Mouse (Mus musculus): Measurements from ENCODE around the gene Cyp11a1. TPM values are rescaled to one million over a fixed set of nuclear protein-coding genes. Genes with fewer than 3 reads are reported as not detected.

Cyp11a1 gene
- polyA plus RNA-seq, 1 experiment = 0.67 TPM

DNA sequence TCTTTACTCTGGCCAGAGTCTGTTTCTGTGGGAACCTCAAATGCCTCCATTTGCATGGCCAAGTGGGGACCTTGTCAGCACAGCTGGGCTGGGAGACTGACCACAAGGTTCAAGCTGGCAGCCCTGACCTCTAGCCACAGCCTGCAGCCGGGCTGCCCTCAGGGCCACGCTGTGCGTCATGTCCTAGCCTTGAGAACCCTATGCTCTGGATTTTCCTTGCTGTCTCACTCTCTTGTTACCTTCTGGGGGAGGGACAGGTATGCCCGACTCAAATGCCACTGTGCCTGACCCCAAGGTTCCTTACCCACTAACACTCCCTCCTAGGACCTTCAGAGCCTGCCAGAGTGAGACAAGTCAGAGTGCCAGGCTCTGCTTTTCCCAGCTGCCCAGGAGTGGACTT lies 30.8 kb downstream of the Cyp11a1 start:
- no peak for DNase-seq (ENCODE audit: low read depth in 1 of 2, low spot score in 2 of 2)
- Histone ChIP-seq H3K36me3 (ENCODE audit: control insufficient read depth, insufficient read depth, low read length) (no peaks in the 10 kb centered on the region), H3K4me1 (ENCODE audit: control insufficient read depth, insufficient read depth, insufficient read length) (no peaks in the 10 kb centered on the region), H3K27me3 (ENCODE audit: control insufficient read depth, insufficient read depth, low read length) (no peaks in the 10 kb centered on the region), H3K4me3 (ENCODE audit: extremely low read depth, insufficient read depth, insufficient read length) (no peak overlapping the region), H3K27ac (ENCODE audit: insufficient read depth, low read length) (no peak overlapping the region)
- TF ChIP-seq POLR2A (IDR thresholded peaks at IDR 0.05; ENCODE audit: low read depth, low read length) (no peak), CTCF (IDR thresholded peaks at IDR 0.05; ENCODE audit: extremely low read depth, insufficient read depth, insufficient read length, insufficient replicate concordance) (no peak)
- WGBS = 79% methylated on average over 4 of the region's 4 CpGs

GRCm38 (mm10) chr9:58038500-58039168 lies 32.4 kb downstream of the Cyp11a1 start:
- Histone ChIP-seq H3K27ac (ENCODE audit: insufficient read depth, low read length) (no peak overlapping the region), H3K4me1 (ENCODE audit: control insufficient read depth, insufficient read depth, insufficient read length) (no peaks in the 10 kb centered on the region), H3K4me3 (ENCODE audit: extremely low read depth, insufficient read depth, insufficient read length) (no peak overlapping the region), H3K27me3 (ENCODE audit: control insufficient read depth, insufficient read depth, low read length) (no peaks in the 10 kb centered on the region), H3K36me3 (ENCODE audit: control insufficient read depth, insufficient read depth, low read length) (no peaks in the 10 kb centered on the region)
- DNase-seq (ENCODE audit: low read depth in 1 of 2, low spot score in 2 of 2) = peak; percentile 7 to 51
- TF ChIP-seq CTCF (IDR thresholded peaks at IDR 0.05; ENCODE audit: extremely low read depth, insufficient read depth, insufficient read length, insufficient replicate concordance) (peak; percentile 92), POLR2A (IDR thresholded peaks at IDR 0.05; ENCODE audit: low read depth, low read length) (no peak)
- 47% methylated on average over 19 of the region's 19 CpGs for WGBS

- no peaks in the 10 kb centered on the region for H3K36me3 ChIP-seq (ENCODE audit: control insufficient read depth, insufficient read depth, low read length)
- no peaks in the 10 kb centered on the region for H3K27me3 ChIP-seq (ENCODE audit: control insufficient read depth, insufficient read depth, low read length)
- WGBS = 74% methylated on average over 4 of the region's 4 CpGs
- no peak for DNase-seq (ENCODE audit: low read depth in 1 of 2, low spot score in 2 of 2)
- H3K4me1 ChIP-seq (ENCODE audit: control insufficient read depth, insufficient read depth, insufficient read length) = no peaks in the 10 kb centered on the region
- no peak overlapping the region for H3K27ac ChIP-seq (ENCODE audit: insufficient read depth, low read length)
- TF ChIP-seq POLR2A (IDR thresholded peaks at IDR 0.05; ENCODE audit: low read depth, low read length) (no peak), CTCF (IDR thresholded peaks at IDR 0.05; ENCODE audit: extremely low read depth, insufficient read depth, insufficient read length, insufficient replicate concordance) (no peak)
- H3K4me3 ChIP-seq (ENCODE audit: extremely low read depth, insufficient read depth, insufficient read length) = no peak overlapping the region
Observed at GRCm38 (mm10) chr9:58040977-58041376, 34.8 kb downstream of the Cyp11a1 start.

- DNase-seq (ENCODE audit: low read depth in 1 of 2, low spot score in 2 of 2) = no peak
- 83% methylated on average over 10 of the region's 10 CpGs for WGBS
- no peaks in the 10 kb centered on the region for H3K27me3 ChIP-seq (ENCODE audit: control insufficient read depth, insufficient read depth, low read length)
Observed at GRCm38 (mm10) chr9:58042391-58042790, 36.2 kb downstream of the Cyp11a1 start.

DNA sequence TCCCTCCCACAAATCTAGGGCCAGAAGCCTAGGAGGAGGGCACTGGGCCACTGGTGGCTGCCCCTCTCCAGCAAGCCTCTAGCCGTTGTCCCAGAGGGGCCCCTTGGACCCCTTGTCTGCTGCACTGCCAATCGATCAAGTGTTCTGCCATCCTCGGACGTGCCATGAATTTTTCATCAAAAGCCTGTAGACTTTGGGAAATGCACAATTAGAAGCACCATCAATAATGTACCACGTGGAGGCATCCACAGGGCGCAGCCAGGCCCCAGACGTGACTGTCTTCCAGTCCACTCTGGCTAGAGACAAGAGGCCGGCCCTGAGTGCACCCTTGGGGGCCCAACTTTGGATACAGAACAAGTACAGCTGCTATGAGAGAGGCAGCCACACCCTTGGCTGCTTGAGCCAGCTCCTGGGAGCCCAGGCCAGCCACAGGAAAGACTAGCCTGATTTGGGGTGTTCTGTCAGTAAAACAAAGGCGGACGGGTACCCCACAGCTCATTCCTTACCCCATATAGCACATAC lies 37.3 kb downstream of the Cyp11a1 start:
- H3K36me3 ChIP-seq (ENCODE audit: control insufficient read depth, insufficient read depth, low read length) = no peaks in the 10 kb centered on the region
- H3K27me3 ChIP-seq (ENCODE audit: control insufficient read depth, insufficient read depth, low read length) = no peaks in the 10 kb centered on the region
- H3K27ac ChIP-seq (ENCODE audit: insufficient read depth, low read length) = no peak overlapping the region
- H3K4me3 ChIP-seq (ENCODE audit: extremely low read depth, insufficient read depth, insufficient read length) = no peak overlapping the region
- WGBS = 86% methylated on average over 10 of the region's 10 CpGs
- H3K4me1 ChIP-seq (ENCODE audit: control insufficient read depth, insufficient read depth, insufficient read length) = no peaks in the 10 kb centered on the region; the same call in 1 of the 2 replicates
- TF ChIP-seq CTCF (IDR thresholded peaks at IDR 0.05; ENCODE audit: extremely low read depth, insufficient read depth, insufficient read length, insufficient replicate concordance) = no peak
- no peak for TF ChIP-seq POLR2A (IDR thresholded peaks at IDR 0.05; ENCODE audit: low read depth, low read length)
- DNase-seq (ENCODE audit: low read depth in 1 of 2, low spot score in 2 of 2) = no peak

More at GRCm38 (mm10) chr9:58042391-58042790, 36.2 kb downstream of the Cyp11a1 start:
- Histone ChIP-seq H3K27ac (ENCODE audit: insufficient read depth, low read length) (no peak overlapping the region), H3K4me1 (ENCODE audit: control insufficient read depth, insufficient read depth, insufficient read length) (no peaks in the 10 kb centered on the region), H3K4me3 (ENCODE audit: extremely low read depth, insufficient read depth, insufficient read length) (no peak overlapping the region), H3K36me3 (ENCODE audit: control insufficient read depth, insufficient read depth, low read length) (no peaks in the 10 kb centered on the region)
- TF ChIP-seq CTCF (IDR thresholded peaks at IDR 0.05; ENCODE audit: extremely low read depth, insufficient read depth, insufficient read length, insufficient replicate concordance) = no peak
- TF ChIP-seq POLR2A (IDR thresholded peaks at IDR 0.05; ENCODE audit: low read depth, low read length) = no peak

GRCm38 (mm10) chr9:58044828-58045227 lies 38.6 kb downstream of the Cyp11a1 start:
- Histone ChIP-seq H3K27me3 (ENCODE audit: control insufficient read depth, insufficient read depth, low read length) (no peaks in the 10 kb centered on the region), H3K27ac (ENCODE audit: insufficient read depth, low read length) (no peak overlapping the region), H3K4me1 (ENCODE audit: control insufficient read depth, insufficient read depth, insufficient read length) (no peaks in the 10 kb centered on the region; the same call in 1 of the 2 replicates), H3K36me3 (ENCODE audit: control insufficient read depth, insufficient read depth, low read length) (no peaks in the 10 kb centered on the region), H3K4me3 (ENCODE audit: extremely low read depth, insufficient read depth, insufficient read length) (no peak overlapping the region)
- no peak for DNase-seq (ENCODE audit: low read depth in 1 of 2, low spot score in 2 of 2)
- 83% methylated on average over 10 of the region's 10 CpGs for WGBS
- no peak for TF ChIP-seq POLR2A (IDR thresholded peaks at IDR 0.05; ENCODE audit: low read depth, low read length)
- TF ChIP-seq CTCF (IDR thresholded peaks at IDR 0.05; ENCODE audit: extremely low read depth, insufficient read depth, insufficient read length, insufficient replicate concordance) = no peak

GRCm38 (mm10) chr9:58045646-58046045 lies 39.4 kb downstream of the Cyp11a1 start:
- Histone ChIP-seq H3K27me3 (ENCODE audit: control insufficient read depth, insufficient read depth, low read length) (no peaks in the 10 kb centered on the region), H3K36me3 (ENCODE audit: control insufficient read depth, insufficient read depth, low read length) (no peaks in the 10 kb centered on the region), H3K4me3 (ENCODE audit: extremely low read depth, insufficient read depth, insufficient read length) (no peak overlapping the region), H3K4me1 (ENCODE audit: control insufficient read depth, insufficient read depth, insufficient read length) (no peaks in the 10 kb centered on the region; the same call in 1 of the 2 replicates), H3K27ac (ENCODE audit: insufficient read depth, low read length) (no peak overlapping the region)
- WGBS = 41% methylated on average over 4 of the region's 4 CpGs
- TF ChIP-seq POLR2A (IDR thresholded peaks at IDR 0.05; ENCODE audit: low read depth, low read length) = no peak
- TF ChIP-seq CTCF (IDR thresholded peaks at IDR 0.05; ENCODE audit: extremely low read depth, insufficient read depth, insufficient read length, insufficient replicate concordance) = no peak
- DNase-seq (ENCODE audit: low read depth in 1 of 2, low spot score in 2 of 2) = no peak
